Mouse (Mus musculus): ENCODE measurements around the gene Inpp5e. TPM values are rescaled to one million over a fixed set of nuclear protein-coding genes. Genes with fewer than 3 reads are reported as not detected.

Inpp5e gene
- polyA plus RNA-seq, 1 experiment from 2014 or later, result 23.9 TPM

GRCm38 (mm10) chr2:26429851-26430250, 20.8 kb upstream of the Inpp5e start:
- Histone ChIP-seq H3K4me1 (replicated peaks; ENCODE audit: control insufficient read depth, insufficient read depth, low read length) (no peaks in the 10 kb centered on the region), H3K9ac (ENCODE audit: low read depth, low read length) (no peak overlapping the region), H3K4me3 (ENCODE audit: low read depth, low read length) (no peak overlapping the region), H3K27ac (ENCODE audit: low read depth, low read length) (no peak overlapping the region), H3K4me2 (replicated peaks; ENCODE audit: low read depth, low read length) (no peak overlapping the region), H3K36me3 (ENCODE audit: control insufficient read depth, insufficient read depth, low read length) (peaks cover 30% of the 10 kb centered on the region), H3K27me3 (ENCODE audit: control insufficient read depth, insufficient read depth, low read length) (no peaks in the 10 kb centered on the region), H3K9me3 (ENCODE audit: control insufficient read depth, low read length) (no peaks in the 10 kb centered on the region)
- DNase-seq (ENCODE audit: low spot score) (no peak), ATAC-seq (ENCODE audit: low FRiP score) (no peak)
- 93% methylated on average over 5 of the region's 5 CpGs for WGBS

GRCm38 (mm10) chr2:26424541-26424940, 15.5 kb upstream of the Inpp5e start:
- Histone ChIP-seq H3K9ac (ENCODE audit: low read depth, low read length) (no peak overlapping the region), H3K9me3 (ENCODE audit: control insufficient read depth, low read length) (no peaks in the 10 kb centered on the region), H3K4me2 (replicated peaks; ENCODE audit: low read depth, low read length) (no peak overlapping the region), H3K36me3 (ENCODE audit: control insufficient read depth, insufficient read depth, low read length) (peaks cover 39% of the 10 kb centered on the region), H3K4me3 (ENCODE audit: low read depth, low read length) (no peak overlapping the region), H3K4me1 (replicated peaks; ENCODE audit: control insufficient read depth, insufficient read depth, low read length) (no peaks in the 10 kb centered on the region), H3K27me3 (ENCODE audit: control insufficient read depth, insufficient read depth, low read length) (no peaks in the 10 kb centered on the region), H3K27ac (ENCODE audit: low read depth, low read length) (no peak overlapping the region)
- ATAC-seq (ENCODE audit: low FRiP score) (no peak), DNase-seq (ENCODE audit: low spot score) (no peak)
- 93% methylated on average over 2 of the region's 2 CpGs for WGBS

GRCm38 (mm10) chr2:26423086-26423485, 14.1 kb upstream of the Inpp5e start:
- 96% methylated on average over 1 of the region's 1 CpGs for WGBS
- Histone ChIP-seq H3K27me3 (ENCODE audit: control insufficient read depth, insufficient read depth, low read length) (no peaks in the 10 kb centered on the region), H3K9ac (ENCODE audit: low read depth, low read length) (no peak overlapping the region), H3K4me1 (replicated peaks; ENCODE audit: control insufficient read depth, insufficient read depth, low read length) (no peaks in the 10 kb centered on the region), H3K9me3 (ENCODE audit: control insufficient read depth, low read length) (no peaks in the 10 kb centered on the region), H3K36me3 (ENCODE audit: control insufficient read depth, insufficient read depth, low read length) (peaks cover 35% of the 10 kb centered on the region), H3K4me2 (replicated peaks; ENCODE audit: low read depth, low read length) (no peak overlapping the region), H3K4me3 (ENCODE audit: low read depth, low read length) (no peak overlapping the region), H3K27ac (ENCODE audit: low read depth, low read length) (no peak overlapping the region)
- ATAC-seq (ENCODE audit: low FRiP score), result no peak
- DNase-seq (ENCODE audit: low spot score), result no peak

GRCm38 (mm10) chr2:26421969-26422368, 13.0 kb upstream of the Inpp5e start:
- Histone ChIP-seq H3K9me3 (ENCODE audit: control insufficient read depth, low read length) (no peaks in the 10 kb centered on the region), H3K27ac (ENCODE audit: low read depth, low read length) (no peak overlapping the region), H3K4me2 (replicated peaks; ENCODE audit: low read depth, low read length) (no peak overlapping the region), H3K27me3 (ENCODE audit: control insufficient read depth, insufficient read depth, low read length) (no peaks in the 10 kb centered on the region), H3K4me1 (replicated peaks; ENCODE audit: control insufficient read depth, insufficient read depth, low read length) (no peaks in the 10 kb centered on the region), H3K36me3 (ENCODE audit: control insufficient read depth, insufficient read depth, low read length) (peaks cover 27% of the 10 kb centered on the region), H3K9ac (ENCODE audit: low read depth, low read length) (no peak overlapping the region), H3K4me3 (ENCODE audit: low read depth, low read length) (no peak overlapping the region)
- DNase-seq (ENCODE audit: low spot score) (no peak), ATAC-seq (ENCODE audit: low FRiP score) (no peak)
- WGBS, result 87% methylated on average over 2 of the region's 2 CpGs

- Histone ChIP-seq H3K4me2 (replicated peaks; ENCODE audit: low read depth, low read length) (no peak overlapping the region), H3K27ac (ENCODE audit: low read depth, low read length) (no peak overlapping the region), H3K4me3 (ENCODE audit: low read depth, low read length) (no peak overlapping the region), H3K36me3 (ENCODE audit: control insufficient read depth, insufficient read depth, low read length) (peaks cover 13% of the 10 kb centered on the region), H3K4me1 (replicated peaks; ENCODE audit: control insufficient read depth, insufficient read depth, low read length) (no peaks in the 10 kb centered on the region), H3K9ac (ENCODE audit: low read depth, low read length) (no peak overlapping the region), H3K27me3 (ENCODE audit: control insufficient read depth, insufficient read depth, low read length) (no peaks in the 10 kb centered on the region), H3K9me3 (ENCODE audit: control insufficient read depth, low read length) (no peaks in the 10 kb centered on the region)
- ATAC-seq (ENCODE audit: low FRiP score) (no peak), DNase-seq (ENCODE audit: low spot score) (no peak)
- WGBS, result 88% methylated on average over 1 of the region's 1 CpGs
Measured at GRCm38 (mm10) chr2:26418120-26418519, 9.1 kb upstream of the Inpp5e start.

GRCm38 (mm10) chr2:26417066-26417465, 8.1 kb upstream of the Inpp5e start:
- Histone ChIP-seq H3K27ac (ENCODE audit: low read depth, low read length) (no peak overlapping the region), H3K27me3 (ENCODE audit: control insufficient read depth, insufficient read depth, low read length) (no peaks in the 10 kb centered on the region), H3K9ac (ENCODE audit: low read depth, low read length) (no peak overlapping the region), H3K4me1 (replicated peaks; ENCODE audit: control insufficient read depth, insufficient read depth, low read length) (no peaks in the 10 kb centered on the region), H3K4me3 (ENCODE audit: low read depth, low read length) (no peak overlapping the region), H3K4me2 (replicated peaks; ENCODE audit: low read depth, low read length) (no peak overlapping the region), H3K9me3 (ENCODE audit: control insufficient read depth, low read length) (no peaks in the 10 kb centered on the region), H3K36me3 (ENCODE audit: control insufficient read depth, insufficient read depth, low read length) (peaks cover 11% of the 10 kb centered on the region)
- no peak for DNase-seq (ENCODE audit: low spot score)
- no peak for ATAC-seq (ENCODE audit: low FRiP score)

GRCm38 (mm10) chr2:26410931-26411411, 2.0 kb upstream of the Inpp5e start:
- no peaks in the 10 kb centered on the region for H3K27me3 ChIP-seq (ENCODE audit: control insufficient read depth, insufficient read depth, low read length)
- 91% methylated on average over 4 of the region's 5 CpGs for WGBS
- no peak overlapping the region for H3K9ac ChIP-seq (ENCODE audit: low read depth, low read length)
- no peak overlapping the region for H3K4me2 ChIP-seq (replicated peaks; ENCODE audit: low read depth, low read length)
- no peaks in the 10 kb centered on the region for H3K9me3 ChIP-seq (ENCODE audit: control insufficient read depth, low read length)
- DNase-seq (ENCODE audit: low spot score) (no peak), ATAC-seq (ENCODE audit: low FRiP score) (no peak)
- H3K36me3 ChIP-seq (ENCODE audit: control insufficient read depth, insufficient read depth, low read length), result peaks cover 4% of the 10 kb centered on the region
- H3K4me3 ChIP-seq (ENCODE audit: low read depth, low read length), result no peak overlapping the region
- peaks cover 15% of the 10 kb centered on the region for H3K4me1 ChIP-seq (replicated peaks; ENCODE audit: control insufficient read depth, insufficient read depth, low read length)
- H3K27ac ChIP-seq (ENCODE audit: low read depth, low read length), result no peak overlapping the region

GRCm38 (mm10) chr2:26410091-26410490, 1.1 kb upstream of the Inpp5e start:
- no peak overlapping the region for H3K4me2 ChIP-seq (replicated peaks; ENCODE audit: low read depth, low read length)
- no peak for DNase-seq (ENCODE audit: low spot score)
- H3K9me3 ChIP-seq (ENCODE audit: control insufficient read depth, low read length), result no peaks in the 10 kb centered on the region
- peaks cover 4% of the 10 kb centered on the region for H3K36me3 ChIP-seq (ENCODE audit: control insufficient read depth, insufficient read depth, low read length)
- no peak for ATAC-seq (ENCODE audit: low FRiP score)
- 71% methylated on average over 5 of the region's 5 CpGs for WGBS
- H3K9ac ChIP-seq (ENCODE audit: low read depth, low read length), result no peak overlapping the region
- peaks cover 17% of the 10 kb centered on the region for H3K4me1 ChIP-seq (replicated peaks; ENCODE audit: control insufficient read depth, insufficient read depth, low read length)
- H3K27ac ChIP-seq (ENCODE audit: low read depth, low read length), result no peak overlapping the region
- H3K27me3 ChIP-seq (ENCODE audit: control insufficient read depth, insufficient read depth, low read length), result no peaks in the 10 kb centered on the region
- H3K4me3 ChIP-seq (ENCODE audit: low read depth, low read length), result no peak overlapping the region

GRCm38 (mm10) chr2:26409362-26409761, 359 bp upstream of the Inpp5e start:
- no peak overlapping the region; the same call in 1 of the 2 replicates for H3K4me2 ChIP-seq (replicated peaks; ENCODE audit: low read depth, low read length)
- no peak overlapping the region for H3K27ac ChIP-seq (ENCODE audit: low read depth, low read length)
- H3K4me1 ChIP-seq (replicated peaks; ENCODE audit: control insufficient read depth, insufficient read depth, low read length), result peaks cover 17% of the 10 kb centered on the region
- DNase-seq (ENCODE audit: low spot score), result no peak
- no peak overlapping the region; the same call in 1 of the 2 replicates for H3K4me3 ChIP-seq (ENCODE audit: low read depth, low read length)
- WGBS, result 56% methylated on average over 3 of the region's 3 CpGs
- ATAC-seq (ENCODE audit: low FRiP score), result peak; percentile 31; the same call in 1 of the 2 replicates
- H3K9me3 ChIP-seq (ENCODE audit: control insufficient read depth, low read length), result no peaks in the 10 kb centered on the region
- H3K9ac ChIP-seq (ENCODE audit: low read depth, low read length), result no peak overlapping the region; the same call in 1 of the 2 replicates
- peaks cover 4% of the 10 kb centered on the region for H3K36me3 ChIP-seq (ENCODE audit: control insufficient read depth, insufficient read depth, low read length)
- H3K27me3 ChIP-seq (ENCODE audit: control insufficient read depth, insufficient read depth, low read length), result no peaks in the 10 kb centered on the region
